Mouse (Mus musculus) c-Kit-negative CD71-positive TER-119-positive erythroid progenitor cells, embryonic 14.5 days (primary cell): ENCODE results near the gene Olfr750.

ENCODE experiments used
- DNase-seq: peaks from one replicate; pipeline ENCODE4 v3.0.0-alpha.2; 2013; ENCODE audit warnings: low read depth, low spot score

Olfr750 gene

GRCm38 (mm10) chr14:51088166-51088969, 14.1 kb upstream of the Olfr750 start:
- DNase-seq: peak; percentile 63

GRCm38 (mm10) chr14:51087762-51088161, 13.5 kb upstream of the Olfr750 start:
- DNase-seq: no peak

DNA sequence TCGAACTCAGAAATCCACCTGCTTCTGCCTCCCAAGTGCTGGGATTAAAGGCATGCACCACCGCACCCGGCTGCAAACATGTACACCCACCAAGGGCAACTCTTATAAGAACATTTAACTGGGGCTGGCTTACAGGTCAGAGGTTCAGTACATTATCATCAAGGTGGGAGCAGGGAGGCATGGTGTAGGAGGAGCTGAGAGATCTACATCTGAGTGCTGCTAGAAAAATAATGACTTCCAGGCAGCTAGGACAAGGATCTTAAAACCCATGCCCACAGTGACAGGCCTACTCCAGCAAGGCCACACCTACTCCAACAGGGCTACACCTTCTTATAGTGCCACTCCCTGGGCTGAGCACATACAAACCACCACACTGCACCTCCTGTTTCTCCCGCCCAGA, 11.7 kb upstream of the Olfr750 start:
- DNase-seq: no peak

DNA sequence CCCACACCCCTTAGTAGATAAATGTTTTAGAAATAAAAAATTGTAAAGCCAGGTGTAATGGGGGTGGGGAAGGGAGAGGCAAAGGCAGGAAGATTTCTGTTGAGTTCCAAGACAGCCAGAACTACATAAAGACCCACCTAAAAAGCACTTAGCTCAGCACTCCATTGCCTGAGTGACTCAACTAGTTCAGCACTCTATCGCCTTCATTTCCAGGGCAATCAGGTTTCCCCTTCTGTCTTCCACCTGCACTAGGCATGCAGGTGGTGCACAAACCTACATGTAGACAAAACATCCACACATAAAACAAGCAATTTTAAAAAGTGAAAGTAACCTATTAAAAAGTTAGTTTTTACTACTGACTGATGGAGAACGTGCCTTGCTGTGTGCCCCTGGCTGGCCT, 10.9 kb upstream of the Olfr750 start:
- no peak for DNase-seq

GRCm38 (mm10) chr14:51083805-51084204, 9.6 kb upstream of the Olfr750 start:
- no peak for DNase-seq

DNA sequence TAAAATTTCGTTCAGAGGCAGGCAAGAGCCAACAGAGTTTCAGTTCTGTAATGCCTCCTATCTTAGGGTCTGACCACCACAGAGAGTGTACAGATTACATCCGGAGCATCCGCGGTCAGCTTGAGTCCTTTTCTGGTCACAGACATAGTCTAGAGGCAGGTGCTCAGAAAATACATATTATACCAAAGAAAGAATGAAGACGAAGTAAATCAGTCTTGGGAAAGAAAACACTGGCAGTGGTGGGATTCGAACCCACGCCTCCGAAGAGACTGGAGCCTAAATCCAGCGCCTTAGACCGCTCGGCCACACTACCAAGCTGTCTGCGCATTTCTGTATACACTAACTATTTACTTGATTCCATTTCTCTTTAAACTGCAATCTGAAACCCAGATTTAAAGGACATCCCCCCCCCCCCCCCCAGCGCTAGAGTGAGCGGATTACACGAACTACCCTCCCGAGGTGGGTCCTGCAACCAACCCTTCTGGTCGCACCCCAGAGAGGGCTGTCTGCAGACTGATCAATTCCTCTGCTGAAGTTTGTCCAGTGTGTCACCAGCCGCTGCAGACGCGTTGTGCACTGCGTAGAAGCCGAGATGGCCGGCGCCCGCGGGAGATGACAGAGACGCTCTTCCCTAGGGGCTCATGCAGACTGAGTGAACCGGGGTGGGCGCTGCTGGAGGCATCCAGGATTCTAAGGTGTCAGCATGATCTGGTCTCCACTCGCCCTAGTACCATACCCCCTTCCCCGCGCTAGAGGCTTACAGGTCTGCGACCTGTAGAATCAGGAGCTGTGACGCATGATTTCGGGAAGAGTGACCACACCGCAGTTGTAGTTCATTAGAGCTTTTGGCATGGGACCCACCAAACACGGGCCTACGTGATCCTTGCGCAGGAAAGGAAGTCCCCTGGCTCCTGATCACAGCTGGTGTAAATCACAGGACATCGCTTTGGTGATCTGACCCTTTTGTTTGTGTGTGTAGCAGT, 8.7 kb upstream of the Olfr750 start:
- DNase-seq: no peak

DNA sequence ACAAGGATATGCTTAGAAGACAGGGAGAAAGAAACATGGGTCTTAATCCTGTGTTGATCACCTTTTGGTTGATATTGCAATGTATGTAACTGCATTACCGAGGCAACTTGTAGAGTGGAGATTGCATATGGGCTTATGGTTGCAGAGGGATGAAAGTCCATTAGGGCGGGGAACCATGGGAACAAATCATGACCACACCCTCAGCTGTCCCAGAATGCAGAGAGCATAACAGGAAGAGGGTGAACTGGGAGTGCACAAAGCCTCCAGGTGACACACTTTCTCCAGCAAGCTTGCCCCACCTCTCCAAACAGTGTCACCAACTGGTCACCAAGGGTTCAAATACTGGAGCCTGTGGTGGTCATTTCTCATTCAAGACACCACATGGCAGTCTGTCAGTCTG, 6.8 kb upstream of the Olfr750 start:
- no peak for DNase-seq

DNA sequence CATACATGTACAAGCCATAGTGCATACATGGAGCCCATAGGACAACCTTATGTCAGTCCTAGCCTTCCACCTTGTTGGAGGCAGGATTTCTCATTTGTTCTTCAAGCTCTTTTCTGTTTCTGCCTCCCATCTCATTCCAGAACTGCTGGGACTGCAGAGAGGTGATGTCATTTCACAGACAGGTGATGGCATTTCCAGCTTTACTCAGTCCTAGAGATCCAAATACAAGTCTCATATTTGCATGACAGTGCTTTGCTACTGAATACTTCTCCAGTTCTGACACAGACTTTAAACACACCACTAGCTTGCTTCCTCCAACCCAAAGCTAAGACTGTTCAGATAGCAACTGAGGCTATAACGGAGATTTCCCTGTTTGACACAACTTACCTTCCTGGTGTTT, 4.9 kb upstream of the Olfr750 start:
- no peak for DNase-seq

GRCm38 (mm10) chr14:51069617-51070016, 4.6 kb downstream of the Olfr750 start:
- peak; percentile 60 for DNase-seq

GRCm38 (mm10) chr14:51068956-51069355, 5.3 kb downstream of the Olfr750 start:
- no peak for DNase-seq

DNA sequence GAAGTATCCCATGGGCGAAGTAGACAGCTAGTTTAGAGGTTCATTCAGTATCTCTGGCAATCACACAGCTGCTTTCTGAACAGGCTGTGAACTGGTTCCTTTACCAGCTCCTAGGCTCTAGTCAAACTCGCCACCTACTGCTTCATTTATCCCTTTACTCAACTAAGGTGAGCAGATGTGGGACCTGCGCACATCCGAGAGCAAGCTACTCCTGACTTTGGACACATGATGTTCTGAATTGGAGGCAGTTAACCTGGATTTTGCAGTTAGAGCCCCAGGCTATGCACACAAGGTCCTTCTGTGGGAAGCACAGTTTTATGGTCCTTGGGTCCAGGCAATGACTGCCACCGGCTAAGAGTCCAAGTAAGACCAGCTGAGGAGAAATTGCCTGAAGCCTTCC, 13.5 kb downstream of the Olfr750 start:
- DNase-seq: no peak

DNA sequence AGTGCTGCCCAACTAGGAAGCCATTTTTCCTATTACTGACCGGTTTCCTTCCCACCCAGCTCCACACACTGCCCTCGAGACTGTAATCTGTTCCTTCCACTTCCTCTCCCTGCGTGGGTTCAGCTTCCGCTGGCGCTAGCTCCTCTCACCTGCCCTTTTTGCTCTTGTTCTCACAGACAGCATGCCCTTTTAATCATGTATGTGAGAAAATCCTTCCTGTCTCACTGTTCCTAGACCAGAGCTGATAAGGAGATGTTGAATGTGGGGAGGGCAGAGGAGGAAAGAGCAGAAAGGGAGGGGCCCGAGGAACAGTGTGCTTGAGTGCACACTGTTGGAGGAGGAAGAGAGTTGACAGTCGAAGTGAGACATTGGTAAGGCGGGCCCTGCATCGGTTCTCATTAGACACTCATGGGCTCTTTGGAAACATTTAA, 16.8 kb downstream of the Olfr750 start, which contains the start of gene Rnase12:
TSS of gene Rnase12 (minus strand) at position 261 of the 431 bp plus-strand sequence.
- DNase-seq: no peak

GRCm38 (mm10) chr14:51054243-51055237, 19.7 kb downstream of the Olfr750 start:
- DNase-seq: no peak

- DNase-seq: no peak
Observed at GRCm38 (mm10) chr14:51053176-51053575, 21.1 kb downstream of the Olfr750 start.

DNA sequence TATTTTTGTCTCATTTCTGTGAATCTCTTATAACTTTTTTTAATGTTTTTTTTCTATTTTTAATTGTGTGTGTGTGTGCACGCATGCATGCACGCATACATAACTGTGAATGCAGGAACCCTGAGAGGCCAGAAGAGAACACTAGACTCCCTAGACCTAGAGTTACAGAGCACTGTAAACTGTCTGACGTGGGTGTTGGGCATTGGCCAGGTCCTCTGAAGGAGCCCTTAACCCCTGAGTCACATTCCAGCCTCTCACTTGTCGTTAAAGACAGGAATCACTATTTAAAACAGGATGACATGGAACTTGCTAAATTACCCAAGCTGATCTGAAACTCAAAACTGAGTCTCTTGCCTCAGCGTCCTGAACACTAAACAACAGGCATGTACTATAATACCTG, 22.3 kb downstream of the Olfr750 start:
- DNase-seq: no peak

- no peak for DNase-seq
Observed at GRCm38 (mm10) chr14:51050063-51050462, 24.2 kb downstream of the Olfr750 start, which contains the start of gene Rnase11. Rnase11 (minus strand) TSS chr14:51050163.

- DNase-seq: no peak
Observed at GRCm38 (mm10) chr14:51047846-51048245, 26.4 kb downstream of the Olfr750 start.

DNA sequence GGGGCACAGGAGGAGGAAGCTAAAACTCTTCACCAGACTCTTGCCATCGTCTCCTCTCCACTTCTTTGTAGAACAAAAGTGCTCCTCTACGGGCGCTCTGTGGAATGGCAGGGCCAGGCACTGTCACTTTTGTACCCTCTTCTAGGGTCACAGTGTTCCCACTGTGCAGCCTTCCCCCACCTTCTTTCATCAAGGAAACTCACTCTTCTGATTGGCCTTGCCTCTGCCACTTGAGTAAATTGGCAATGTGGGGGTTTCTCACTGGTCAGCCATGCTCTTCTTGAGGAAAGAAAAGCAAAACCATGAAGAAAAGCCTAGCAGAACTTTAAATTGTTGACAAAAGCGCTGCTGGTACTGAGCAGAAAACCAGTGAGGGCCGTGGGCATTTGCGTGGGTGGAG, 32.5 kb downstream of the Olfr750 start, which contains the start of gene Rnase9:
TSS of gene Rnase9 (minus strand) at position 101 of the 400 bp plus-strand sequence.
- no peak for DNase-seq

DNA sequence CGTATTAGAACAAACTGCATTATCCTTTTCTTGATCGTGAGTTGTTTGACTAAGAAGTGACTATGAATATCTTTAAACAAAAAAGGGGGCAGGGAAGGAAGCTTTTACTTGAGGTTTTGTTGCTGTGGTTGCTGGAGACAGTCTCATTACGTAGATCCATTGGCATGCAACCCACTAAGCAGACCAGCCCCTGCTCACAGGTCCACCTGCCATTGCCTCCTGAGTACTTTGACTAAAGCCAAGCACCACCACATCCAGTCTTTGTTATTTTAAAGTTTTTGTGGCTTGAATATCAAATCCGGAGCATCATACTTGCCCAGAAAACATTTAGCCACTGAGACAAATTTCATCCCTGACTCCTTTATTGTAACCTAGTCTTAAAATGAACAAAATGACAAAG, 38.0 kb downstream of the Olfr750 start:
- DNase-seq: no peak

- no peak for DNase-seq
Observed at GRCm38 (mm10) chr14:51035206-51035605, 39.0 kb downstream of the Olfr750 start.
